Mouse (Mus musculus) neural tube, embryonic 11.5 days (tissue): ENCODE data around the gene Alg1. TPM values are rescaled to one million over a fixed set of nuclear protein-coding genes. Genes with fewer than 3 reads are reported as not detected.
"Not testable (repeated sequence)": the region's sequence is repeated elsewhere in the genome, so short reads cannot be mapped to it uniquely, and the experiment has no call there.

Source experiments
- ATAC-seq: fragments of 200-750 bp; cut with Nextera tagmentation; 2 replicates; pipeline ENCODE4 v1.8.0; 2017; ENCODE audit warnings: moderate number of reproducible peaks, mild to moderate bottlenecking, moderate TSS enrichment, moderate library complexity; ENCODE audit not compliant: insufficient read depth, low FRiP score, low TSS enrichment
- DNase-seq: peaks from one replicate; pipeline ENCODE4 v3.0.0-alpha.2; 2015; ENCODE audit warnings: low spot score
- H3K27ac ChIP-seq: fragments of 300-500 bp; sonication (generic); 2 replicates; pipeline ENCODE4 v1.5.1; 2014; ENCODE audit warnings: low read depth, mild to moderate bottlenecking, low read length
- H3K27me3 ChIP-seq: fragments of 300-500 bp; sonication (generic); 2 replicates; pipeline ENCODE4 v1.6.1; 2014; ENCODE audit warnings: mild to moderate bottlenecking, low read length, mixed read lengths; ENCODE audit not compliant: control insufficient read depth, insufficient read depth
- H3K36me3 ChIP-seq: fragments of 300-500 bp; sonication (generic); 2 replicates; pipeline ENCODE4 v1.6.1; 2014; ENCODE audit warnings: mild to moderate bottlenecking, low read length, moderate library complexity, mixed read lengths; ENCODE audit not compliant: control insufficient read depth, insufficient read depth
- H3K4me1 ChIP-seq: fragments of 300-500 bp; sonication (generic); 2 replicates; pipeline ENCODE4 v1.6.1; 2014; ENCODE audit warnings: low read length, mixed read lengths; ENCODE audit not compliant: control insufficient read depth, insufficient read depth
- H3K4me2 ChIP-seq: fragments of 300-500 bp; sonication (generic); 2 replicates; pipeline ENCODE4 v1.6.1; 2014; ENCODE audit warnings: low read depth, mild to moderate bottlenecking, moderate library complexity
- H3K4me3 ChIP-seq: fragments of 300-500 bp; sonication (generic); 2 replicates; pipeline ENCODE4 v1.5.1; 2014; ENCODE audit warnings: low read depth, low read length
- H3K9ac ChIP-seq: fragments of 300-500 bp; sonication (generic); 2 replicates; pipeline ENCODE4 v1.6.1; 2014; ENCODE audit warnings: mild to moderate bottlenecking, low read length
- H3K9me3 ChIP-seq: fragments of 300-500 bp; sonication (generic); 2 replicates; pipeline ENCODE4 v1.6.1; 2016; ENCODE audit warnings: low read length; ENCODE audit not compliant: control insufficient read depth
- WGBS: fragments of 180-500 bp; shearing (Covaris S2); extraction: QIAGEN DNeasy Blood & Tissue Kit; methylation state at CpG from one replicate; pipeline ENCODE4 v1.1.7; 2014; 5-methylcytosine and 5-hydroxymethylcytosine counted together
- polyA plus RNA-seq: library from polyadenylated mRNA; unstranded; fragments of >200 nt; fragmentation: Nextera tagmentation; extraction: Ambion mirVana; gene quantifications from 2 replicates; pipeline ENCODE4 v1.2.1, GENCODE M21; 2014

The Alg1 gene
- polyA plus RNA-seq, 1 experiment from 2014 or later, result 26.9 TPM

DNA sequence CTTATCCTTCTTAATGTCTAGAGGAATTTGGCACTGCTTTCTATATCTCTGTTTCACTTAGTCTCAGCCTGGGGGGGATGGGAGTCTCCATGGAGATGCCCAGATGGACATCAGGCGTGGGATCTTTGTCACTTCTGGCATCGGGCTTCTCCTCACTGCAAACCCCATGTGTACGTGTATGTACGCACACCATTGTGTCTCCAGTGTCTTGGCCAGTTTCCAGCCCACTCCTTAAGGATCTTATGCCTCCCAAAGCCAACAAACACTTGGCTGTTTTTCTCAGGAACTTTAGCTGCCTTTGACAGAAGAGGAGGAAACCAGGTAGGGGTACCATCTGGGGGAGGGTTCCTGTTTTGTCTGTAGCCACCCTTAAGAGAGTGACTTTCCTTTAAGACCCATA lies 12.0 kb upstream of the Alg1 start:
- H3K9ac ChIP-seq, result no peak overlapping the region
- no peak overlapping the region for H3K27ac ChIP-seq
- H3K4me3 ChIP-seq, result no peak overlapping the region
- no peaks in the 10 kb centered on the region for H3K27me3 ChIP-seq
- no peaks in the 10 kb centered on the region for H3K9me3 ChIP-seq
- ATAC-seq (no peak), DNase-seq (no peak)
- no peak overlapping the region for H3K4me2 ChIP-seq
- no peaks in the 10 kb centered on the region for H3K4me1 ChIP-seq
- H3K36me3 ChIP-seq, result no peaks in the 10 kb centered on the region
- WGBS, result 77% methylated on average over 4 of the region's 4 CpGs

DNA sequence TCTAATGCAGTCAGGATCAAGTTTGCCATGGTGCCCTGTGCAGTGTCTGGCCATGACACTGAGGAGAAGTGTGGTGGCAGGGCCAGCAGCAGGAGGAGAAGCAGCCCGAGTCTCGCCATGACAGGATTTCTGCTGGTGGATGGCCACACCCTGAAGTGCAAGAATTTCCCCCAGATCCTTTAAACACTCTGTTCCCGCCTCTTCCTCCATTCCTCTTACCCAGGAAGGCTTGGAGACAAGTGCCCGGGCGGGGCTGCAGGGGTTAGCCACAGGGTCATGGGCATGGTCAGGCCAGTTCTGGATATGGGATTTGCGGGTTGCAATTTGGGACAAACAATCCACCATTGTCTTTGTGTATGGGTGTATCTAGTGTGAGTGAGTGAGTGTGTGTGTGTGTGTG lies 11.3 kb upstream of the Alg1 start, which contains the start of gene AU021092:
Gene AU021092 (minus strand): TSS at position 160 of the 400 bp plus-strand sequence.
- no peaks in the 10 kb centered on the region for H3K27me3 ChIP-seq
- no peak for DNase-seq
- H3K9ac ChIP-seq, result no peak within 1 kb of the TSS
- no peak within 1 kb of the TSS for H3K4me2 ChIP-seq
- 79% methylated on average over 6 of the region's 6 CpGs for WGBS
- no peaks in the 10 kb centered on the region for H3K4me1 ChIP-seq
- no peaks in the 10 kb centered on the region for H3K36me3 ChIP-seq
- H3K9me3 ChIP-seq, result no peaks in the 10 kb centered on the region
- no peak for ATAC-seq
- H3K27ac ChIP-seq, result no peak within 1 kb of the TSS
- H3K4me3 ChIP-seq, result no peak within 1 kb of the TSS

DNA sequence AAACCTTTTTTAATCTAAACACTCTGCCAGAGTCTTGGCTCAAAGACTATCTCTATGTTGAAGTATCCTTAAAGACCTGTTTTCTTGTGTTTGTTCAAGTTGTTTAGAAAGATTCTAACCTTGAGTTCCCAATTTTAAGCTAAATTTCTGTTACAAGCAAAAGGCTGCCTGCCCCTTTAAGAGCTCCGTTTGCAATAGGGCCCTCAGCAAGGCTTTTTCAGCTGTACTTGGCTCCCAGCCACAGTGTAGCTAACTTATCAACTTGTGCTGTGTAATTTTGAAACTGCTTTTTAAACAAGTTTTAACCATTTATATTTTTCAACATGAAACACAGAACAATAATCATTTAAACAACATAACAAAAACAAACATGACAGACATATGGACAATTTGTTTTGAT lies 6.9 kb upstream of the Alg1 start:
- 18% methylated on average over 1 of the region's 1 CpGs for WGBS
- not testable (repeated sequence) for DNase-seq, H3K27me3 ChIP-seq, H3K4me3 ChIP-seq, H3K9ac ChIP-seq, H3K4me1 ChIP-seq, H3K27ac ChIP-seq, H3K4me2 ChIP-seq, H3K36me3 ChIP-seq, H3K9me3 ChIP-seq, ATAC-seq

- not testable (repeated sequence) for H3K36me3 ChIP-seq, H3K27ac ChIP-seq, H3K9ac ChIP-seq, DNase-seq, ATAC-seq, H3K4me3 ChIP-seq, H3K27me3 ChIP-seq, H3K4me2 ChIP-seq, H3K4me1 ChIP-seq, H3K9me3 ChIP-seq
- WGBS, result 84% methylated on average over 19 of the region's 19 CpGs
These were observed 5.9 kb upstream of the Alg1 start for GRCm38 (mm10) chr16:5227501-5227900.

- not testable (repeated sequence) for H3K4me1 ChIP-seq, DNase-seq, ATAC-seq, H3K9ac ChIP-seq, H3K4me3 ChIP-seq, H3K36me3 ChIP-seq, H3K27ac ChIP-seq, H3K27me3 ChIP-seq, H3K9me3 ChIP-seq, H3K4me2 ChIP-seq
- 73% methylated on average over 3 of the region's 3 CpGs for WGBS
These were observed 5.3 kb upstream of the Alg1 start for GRCm38 (mm10) chr16:5228103-5228502.

GRCm38 (mm10) chr16:5232982-5233381 lies 439 bp upstream of the Alg1 start:
- Histone ChIP-seq H3K27ac (no peak overlapping the region), H3K4me2 (peak overlapping the region; percentile 82), H3K9ac (no peak overlapping the region), H3K4me1 (peaks cover 4% of the 10 kb centered on the region; the same call in 1 of the 2 replicates), H3K27me3 (no peaks in the 10 kb centered on the region), H3K36me3 (no peaks in the 10 kb centered on the region), H3K4me3 (no peak overlapping the region), H3K9me3 (no peaks in the 10 kb centered on the region)
- no peak for DNase-seq
- peak; percentile 17 for ATAC-seq
- 71% methylated on average over 4 of the region's 4 CpGs for WGBS

- no peaks in the 10 kb centered on the region for H3K4me1 ChIP-seq
- no peaks in the 10 kb centered on the region for H3K9me3 ChIP-seq
- H3K4me2 ChIP-seq, result no peak overlapping the region
- no peak for ATAC-seq
- no peak for DNase-seq
- H3K27me3 ChIP-seq, result no peaks in the 10 kb centered on the region
- no peaks in the 10 kb centered on the region; the same call in none of the 2 replicates for H3K36me3 ChIP-seq
- 87% methylated on average over 4 of the region's 4 CpGs for WGBS
- no peak overlapping the region for H3K9ac ChIP-seq
- no peak overlapping the region for H3K4me3 ChIP-seq
- H3K27ac ChIP-seq, result no peak overlapping the region
These were observed 8.9 kb downstream of the Alg1 start for GRCm38 (mm10) chr16:5242355-5242754.

DNA sequence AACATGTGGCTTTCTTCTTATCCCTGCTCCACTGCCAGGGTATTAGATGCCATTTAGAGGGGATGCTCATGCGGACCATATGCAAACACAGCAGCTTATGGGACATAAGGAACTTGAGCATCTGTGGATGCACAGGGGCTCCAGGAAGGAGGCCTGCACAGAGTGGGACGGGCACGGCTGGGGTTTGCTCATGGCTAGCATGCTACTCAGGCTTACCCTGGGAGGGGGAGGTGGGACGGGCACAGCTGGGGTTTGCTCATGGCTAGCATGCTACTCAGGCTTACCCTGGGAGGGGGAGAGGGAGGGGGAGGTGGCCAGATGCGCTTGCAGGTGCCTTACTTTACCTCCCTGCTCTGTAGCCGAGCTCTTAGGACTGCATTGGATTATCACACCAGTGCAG lies 9.5 kb downstream of the Alg1 start:
- no peaks in the 10 kb centered on the region for H3K9me3 ChIP-seq
- H3K4me3 ChIP-seq, result no peak overlapping the region
- H3K4me2 ChIP-seq, result no peak overlapping the region
- H3K4me1 ChIP-seq, result no peaks in the 10 kb centered on the region
- 90% methylated on average over 6 of the region's 6 CpGs for WGBS
- no peak overlapping the region for H3K9ac ChIP-seq
- no peak for DNase-seq
- no peaks in the 10 kb centered on the region; the same call in none of the 2 replicates for H3K36me3 ChIP-seq
- H3K27ac ChIP-seq, result no peak overlapping the region
- no peak for ATAC-seq
- H3K27me3 ChIP-seq, result no peaks in the 10 kb centered on the region

DNA sequence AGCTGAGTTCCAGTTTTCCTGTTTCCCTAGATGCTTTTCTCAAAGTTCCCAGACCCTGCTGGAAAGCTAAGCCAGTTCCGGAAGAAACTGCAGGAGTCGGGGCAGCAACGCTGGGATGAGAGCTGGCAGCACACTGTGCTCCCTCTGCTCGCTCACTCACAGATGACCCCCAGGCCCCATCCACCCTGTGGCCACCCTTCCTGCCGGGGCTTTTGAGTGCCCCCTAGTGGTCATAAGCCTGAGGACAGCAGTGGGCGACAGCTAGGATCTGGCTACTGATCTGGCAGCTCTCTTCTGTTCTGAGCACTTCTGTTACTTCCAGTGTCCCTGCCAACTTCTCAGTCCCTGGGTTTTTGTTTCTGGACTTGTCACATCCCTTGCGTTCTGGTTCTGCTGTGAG lies 11.0 kb downstream of the Alg1 start:
- ATAC-seq, result 0 out of 2 replicates have a peak, but pooled peaks have one; percentile 23
- 31% methylated on average over 7 of the region's 7 CpGs for WGBS
- DNase-seq, result peak; percentile 67
- no peak overlapping the region for H3K4me3 ChIP-seq
- H3K4me2 ChIP-seq, result no peak overlapping the region
- H3K9me3 ChIP-seq, result no peaks in the 10 kb centered on the region
- H3K4me1 ChIP-seq, result no peaks in the 10 kb centered on the region
- peaks cover 5% of the 10 kb centered on the region for H3K36me3 ChIP-seq
- no peaks in the 10 kb centered on the region for H3K27me3 ChIP-seq
- H3K9ac ChIP-seq, result no peak overlapping the region
- H3K27ac ChIP-seq, result no peak overlapping the region
